Mouse (Mus musculus) right cerebral cortex, adult 18-20 months (tissue): Measurements from ENCODE around the gene Lingo3.

Experiments
- DNase-seq: peaks from one replicate; pipeline ENCODE4 v3.0.0; 2022; ENCODE audit warnings: mixed read lengths

The Lingo3 gene

GRCm38 (mm10) chr10:80798150-80799006 is 45.5 kb downstream of the Lingo3 start, which contains the start of the genes Sf3a2 and Plekhj1:
Gene Sf3a2 (plus strand): TSS chr10:80798198.
Gene Plekhj1 (minus strand): TSS chr10:80798626.
- peak; percentile 97 for DNase-seq

GRCm38 (mm10) chr10:80797186-80798149 is 46.4 kb downstream of the Lingo3 start:
- no peak for DNase-seq

GRCm38 (mm10) chr10:80796307-80796848 is 47.5 kb downstream of the Lingo3 start:
- DNase-seq = no peak

GRCm38 (mm10) chr10:80794750-80795149 is 49.1 kb downstream of the Lingo3 start:
- DNase-seq = no peak

GRCm38 (mm10) chr10:80793803-80794202 is 50.0 kb downstream of the Lingo3 start:
- DNase-seq = no peak

- no peak for DNase-seq
Observed at GRCm38 (mm10) chr10:80793033-80793784, 50.6 kb downstream of the Lingo3 start.

GRCm38 (mm10) chr10:80792175-80793032 is 51.4 kb downstream of the Lingo3 start:
- no peak for DNase-seq

- DNase-seq = peak; percentile 40
Observed at GRCm38 (mm10) chr10:80791476-80792174, 52.2 kb downstream of the Lingo3 start.

- DNase-seq = no peak
Observed at GRCm38 (mm10) chr10:80790761-80791404, 53.0 kb downstream of the Lingo3 start.

- no peak for DNase-seq
Observed at GRCm38 (mm10) chr10:80787517-80787916, 56.3 kb downstream of the Lingo3 start.

- no peak for DNase-seq
Observed at GRCm38 (mm10) chr10:80785963-80786362, 57.9 kb downstream of the Lingo3 start.

- no peak for DNase-seq
Observed at GRCm38 (mm10) chr10:80784871-80785270, 59.0 kb downstream of the Lingo3 start.

GRCm38 (mm10) chr10:80784302-80784701 is 59.5 kb downstream of the Lingo3 start:
- peak; percentile 55 for DNase-seq
